Mouse (Mus musculus): ENCODE results near the gene Meox1.

The Meox1 gene

DNA sequence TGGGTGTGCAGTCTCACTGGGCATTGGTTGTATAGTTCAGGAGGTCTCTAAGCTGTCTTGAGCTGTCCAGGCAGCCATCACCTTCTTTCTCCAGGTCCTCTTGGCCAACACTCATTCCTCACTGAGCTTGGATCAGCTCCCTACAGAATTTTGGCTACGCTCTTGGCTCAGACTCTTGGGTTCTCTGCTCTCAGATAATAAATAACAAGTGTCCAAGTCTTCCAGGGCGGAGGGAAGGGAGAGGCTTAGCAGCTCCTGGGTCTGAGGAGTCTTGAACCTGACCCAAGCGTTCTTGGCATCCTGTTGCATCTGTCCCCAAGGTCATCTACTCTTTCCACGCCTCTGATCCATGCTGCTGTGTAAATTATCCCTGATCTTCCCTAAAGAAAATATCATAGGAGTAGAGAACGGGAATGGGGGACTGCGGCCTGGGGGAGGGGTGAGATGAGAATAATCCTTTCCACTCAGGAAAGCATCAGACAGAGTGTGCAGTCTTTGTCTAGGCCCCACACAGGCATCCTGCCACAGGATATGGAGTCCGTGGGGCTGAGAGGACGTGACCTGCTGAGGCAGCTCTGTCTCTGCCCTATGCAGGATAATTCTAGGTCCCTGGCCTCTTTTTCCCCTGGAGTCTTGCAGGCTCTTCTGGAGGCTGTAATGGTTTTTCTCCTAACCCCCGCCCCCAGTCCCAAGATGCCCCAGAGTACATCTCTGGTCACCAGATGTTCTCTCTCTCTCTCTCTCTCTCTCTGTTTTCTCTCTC, 38.0 kb downstream of the Meox1 start:
- no peak for DNase-seq (ENCODE audit: low spot score in 2 of 2)

DNA sequence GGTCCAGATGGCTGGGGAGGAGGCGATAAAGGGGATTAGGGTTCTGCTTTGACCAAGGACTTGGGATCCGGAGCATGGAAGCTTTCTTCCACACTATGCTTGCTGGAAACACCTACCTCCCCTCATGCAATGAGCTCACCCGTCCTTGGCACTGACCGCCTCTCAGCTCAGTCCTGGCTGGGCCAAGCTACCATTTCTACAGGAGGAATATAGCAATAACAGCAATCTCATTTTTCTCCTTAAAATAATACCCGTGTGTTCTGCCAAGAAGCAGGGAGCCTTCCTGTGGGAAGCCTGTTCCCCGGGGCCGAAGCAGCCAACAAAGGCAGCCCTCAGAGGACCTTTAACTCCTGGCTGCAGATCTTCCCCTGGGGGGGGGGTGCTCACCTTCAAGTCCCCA, 43.1 kb downstream of the Meox1 start:
- DNase-seq (ENCODE audit: low spot score in 2 of 2): no peak

- DNase-seq (ENCODE audit: low spot score in 2 of 2): no peak
These were observed 44.9 kb downstream of the Meox1 start for GRCm38 (mm10) chr11:101849286-101849685.

- no peak for DNase-seq (ENCODE audit: low spot score in 2 of 2)
These were observed 46.7 kb downstream of the Meox1 start for GRCm38 (mm10) chr11:101847509-101847908.

GRCm38 (mm10) chr11:101842773-101843163, 51.4 kb downstream of the Meox1 start:
- DNase-seq (ENCODE audit: low spot score in 2 of 2): no peak

DNA sequence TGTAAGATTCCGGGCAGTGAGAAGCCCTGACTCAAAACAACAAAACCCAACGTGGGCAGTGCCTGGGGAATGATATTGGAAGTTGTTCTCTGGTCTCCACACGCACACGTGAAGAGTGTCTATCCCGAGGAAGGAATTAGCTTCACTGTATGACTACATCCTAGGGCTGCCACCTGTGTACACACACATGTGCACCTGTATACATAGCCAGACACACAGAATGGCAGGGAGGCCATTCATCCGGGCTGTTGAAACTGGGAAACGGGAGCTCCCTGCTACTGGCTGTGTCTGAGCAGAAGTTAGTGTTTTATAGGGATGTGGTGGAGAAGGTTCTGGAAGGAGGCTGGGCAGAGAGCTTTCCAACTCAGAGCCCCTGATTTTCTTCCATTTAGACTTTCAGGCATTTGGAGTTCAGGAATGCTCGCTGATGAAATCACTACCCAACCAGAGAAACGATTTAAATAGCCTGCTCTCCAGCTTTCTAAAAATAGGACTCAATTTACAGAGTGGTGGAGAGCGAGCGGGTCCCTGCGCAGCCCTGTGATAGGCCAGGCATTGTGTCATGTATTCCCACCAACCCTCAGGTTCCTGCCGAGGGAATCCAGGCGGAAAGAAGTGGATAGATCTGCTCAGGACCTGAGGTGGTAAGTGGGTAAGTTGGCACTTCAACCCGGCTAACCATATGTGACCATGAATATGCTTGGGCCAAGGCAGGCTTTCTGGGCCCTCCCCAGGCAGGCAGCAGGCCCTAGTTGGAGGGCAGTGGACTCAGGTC, 52.0 kb downstream of the Meox1 start:
- DNase-seq (ENCODE audit: low spot score in 2 of 2): no peak

DNA sequence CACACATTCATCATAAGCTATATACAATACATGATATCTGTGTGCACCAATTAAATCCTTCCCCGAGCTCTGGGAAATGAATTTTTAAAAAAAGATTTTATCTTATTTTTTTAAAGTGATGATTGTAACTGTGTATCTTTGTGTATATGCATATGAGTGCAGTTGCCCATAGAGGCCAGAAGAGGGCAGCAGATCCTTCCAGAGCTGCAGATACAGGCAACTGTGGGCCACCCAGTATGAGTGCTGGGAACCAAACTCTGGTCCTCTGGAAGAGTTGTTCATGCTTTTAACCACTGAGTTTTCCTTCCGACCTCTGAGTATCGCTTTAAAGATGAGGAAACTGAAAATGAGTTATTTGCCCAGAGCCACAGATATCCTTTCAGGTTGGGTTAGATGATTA, 53.8 kb downstream of the Meox1 start:
- DNase-seq (ENCODE audit: low spot score in 2 of 2): no peak

DNA sequence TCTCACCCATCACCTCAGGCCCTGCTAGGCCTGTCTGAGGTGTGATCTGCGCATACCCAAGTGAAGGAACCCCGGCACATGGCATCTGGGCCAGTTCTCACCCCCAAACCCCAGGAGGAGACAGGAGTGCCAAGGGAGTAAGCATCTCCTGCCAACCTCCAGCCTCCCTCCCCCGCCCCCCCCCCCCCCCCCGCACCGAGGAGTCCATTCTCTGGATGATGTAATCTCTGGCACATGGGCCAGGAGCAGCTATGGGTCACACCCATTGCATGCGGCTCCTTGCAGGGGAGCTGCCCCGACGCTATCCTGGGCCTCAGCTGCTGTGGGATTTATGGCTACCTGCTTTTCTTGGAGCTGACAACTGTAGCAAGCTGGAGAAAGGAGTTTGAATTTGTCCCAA, 54.7 kb downstream of the Meox1 start:
- DNase-seq (ENCODE audit: low spot score in 2 of 2): no peak

DNA sequence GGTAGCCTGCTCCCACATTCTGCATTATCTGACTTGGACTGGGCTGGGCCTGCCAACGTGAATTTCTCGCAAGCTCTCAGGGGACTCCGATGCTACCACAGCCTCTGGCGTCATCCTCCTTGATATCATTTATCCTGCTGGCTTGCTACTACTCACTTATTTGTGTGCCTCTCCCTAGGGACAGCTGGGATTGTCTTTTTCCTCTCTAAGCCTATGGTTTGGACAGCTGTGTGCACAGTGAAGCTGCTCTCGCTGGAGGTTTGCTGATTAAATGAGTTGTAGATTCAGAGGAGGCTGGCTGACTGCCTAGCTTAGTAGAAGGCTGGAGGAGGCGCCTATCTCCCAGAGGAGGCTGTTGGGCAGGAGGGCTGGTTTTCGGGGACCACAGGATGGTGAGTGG, 62.2 kb downstream of the Meox1 start:
- no peak for DNase-seq (ENCODE audit: low spot score in 2 of 2)

- no peak for DNase-seq (ENCODE audit: low spot score in 2 of 2)
These were observed 63.6 kb downstream of the Meox1 start for GRCm38 (mm10) chr11:101830616-101831015.

- DNase-seq (ENCODE audit: low spot score in 2 of 2): no peak
These were observed 64.1 kb downstream of the Meox1 start for GRCm38 (mm10) chr11:101830112-101830511.

- no peak for DNase-seq (ENCODE audit: low spot score in 2 of 2)
These were observed 65.5 kb downstream of the Meox1 start for GRCm38 (mm10) chr11:101828718-101829117.
